Mouse (Mus musculus): ENCODE data around the gene Mvk.
A peak's percentile ranks its signal among the peaks of the same experiment; 100 is the strongest.

The Mvk gene

DNA sequence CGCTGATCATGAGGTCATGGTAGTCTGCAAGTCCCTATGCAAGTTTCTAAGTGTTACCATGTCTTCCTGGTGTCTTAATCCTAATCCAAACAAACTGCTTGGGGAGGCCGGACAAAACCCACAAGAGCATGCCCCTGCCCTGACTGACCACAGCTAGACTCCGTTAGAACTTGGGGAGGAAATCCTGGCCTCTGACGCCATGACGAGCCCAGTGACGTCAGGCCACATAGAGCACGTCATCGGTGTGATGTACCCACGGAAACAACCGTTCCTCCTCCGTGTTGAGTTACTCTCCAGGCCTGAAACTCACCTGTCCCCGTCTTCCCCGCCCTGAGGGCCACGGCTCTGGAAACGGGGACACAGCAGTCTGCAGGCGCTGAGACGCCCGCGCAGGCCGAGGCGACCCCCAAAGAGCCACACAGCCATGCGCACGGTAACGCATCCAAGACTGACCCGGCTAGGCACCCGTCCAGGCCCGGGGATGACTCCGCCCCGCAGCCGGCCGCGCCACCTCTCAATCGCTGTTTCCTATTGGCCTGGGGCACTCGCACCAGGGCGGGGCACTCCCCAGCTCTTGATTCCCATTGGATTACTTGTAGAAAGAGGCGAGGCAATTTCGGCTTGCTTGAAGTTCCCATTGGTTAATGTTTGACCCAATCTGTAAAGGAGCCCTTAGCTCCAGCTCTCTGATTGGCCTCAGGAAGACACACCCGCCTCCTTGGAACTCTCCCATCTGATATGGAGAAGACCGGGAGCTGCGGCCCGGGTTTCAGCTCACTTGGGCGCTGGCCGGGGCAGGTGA is at the start of gene Mvk, which contains the start of gene Mmab:
Gene Mvk, plus strand, starts transcription at position 704 of the 802 bp plus-strand sequence.
Gene Mmab, minus strand, starts transcription at position 495 of the 802 bp plus-strand sequence.
- DNase-seq (ENCODE audit: low spot score): peak; percentile 98

DNA sequence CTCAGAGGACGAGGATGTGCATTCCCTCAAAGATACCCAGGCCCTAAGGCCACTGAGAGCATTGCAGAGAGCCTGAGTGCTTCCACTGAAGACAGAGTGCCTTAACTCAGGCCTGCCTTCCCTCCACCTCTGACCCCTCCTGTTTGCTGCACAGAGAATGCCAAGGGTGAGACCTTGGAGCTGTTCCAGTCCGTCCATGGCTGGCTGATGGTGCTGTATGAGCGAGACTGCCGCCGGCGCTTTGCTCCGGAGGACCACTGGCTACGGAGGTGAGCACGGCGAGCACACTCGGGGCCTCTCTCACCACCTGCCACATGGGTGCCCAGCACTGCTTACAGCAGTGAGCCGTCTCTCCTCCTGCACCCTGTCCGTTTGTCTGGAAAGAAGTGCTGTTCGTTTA is 37.5 kb upstream of the Mvk start:
- DNase-seq (ENCODE audit: low spot score): no peak

GRCm38 (mm10) chr5:114407269-114407668 is 36.8 kb upstream of the Mvk start:
- DNase-seq (ENCODE audit: low spot score): no peak

DNA sequence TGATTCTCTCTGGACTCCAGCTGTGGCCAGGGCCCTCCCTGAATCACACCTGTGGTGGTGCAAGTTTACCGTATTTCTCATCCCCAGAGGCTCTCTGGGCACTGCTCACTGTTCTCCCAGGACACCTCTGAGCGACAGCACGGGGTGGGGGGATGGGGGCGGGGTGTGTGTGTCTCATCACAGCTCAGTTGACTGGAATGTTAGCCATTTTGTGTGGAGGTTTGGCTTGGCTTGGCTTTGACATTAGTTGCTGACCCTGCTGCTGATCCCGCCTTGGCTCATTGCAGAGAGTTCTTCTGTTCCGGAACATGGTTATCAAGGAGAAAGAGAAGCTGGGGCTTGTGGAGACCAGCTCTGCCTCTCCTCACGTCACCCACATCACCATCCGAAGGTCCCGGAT is 36.3 kb upstream of the Mvk start:
- no peak for DNase-seq (ENCODE audit: low spot score)

DNA sequence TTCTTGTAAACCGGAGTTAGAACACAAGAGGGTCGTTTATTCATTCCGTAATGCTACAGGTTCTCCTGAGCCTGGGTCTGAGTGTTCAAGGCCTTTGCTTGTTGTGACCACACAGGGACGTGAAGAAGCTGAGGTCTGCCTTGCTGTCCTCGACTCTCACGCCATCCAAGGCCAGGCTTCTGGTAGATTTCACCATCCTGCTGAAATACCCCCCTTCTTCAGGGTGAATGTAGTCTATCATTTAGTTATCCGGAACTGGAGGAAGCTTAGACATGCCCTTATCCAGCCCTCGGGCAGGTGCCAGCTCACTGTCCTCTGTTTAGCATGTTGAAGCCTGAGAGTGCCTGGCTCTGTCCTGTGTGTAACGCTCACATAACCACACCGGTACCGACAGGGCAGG is 35.2 kb upstream of the Mvk start:
- no peak for DNase-seq (ENCODE audit: low spot score)

- DNase-seq (ENCODE audit: low spot score): no peak
These were observed 33.6 kb upstream of the Mvk start for GRCm38 (mm10) chr5:114410429-114410828.

GRCm38 (mm10) chr5:114412361-114412998 is 31.6 kb upstream of the Mvk start:
- no peak for DNase-seq (ENCODE audit: low spot score)

GRCm38 (mm10) chr5:114413067-114413735 is 30.9 kb upstream of the Mvk start:
- no peak for DNase-seq (ENCODE audit: low spot score)

- no peak for DNase-seq (ENCODE audit: low spot score)
These were observed 28.5 kb upstream of the Mvk start for GRCm38 (mm10) chr5:114415606-114416005.

DNA sequence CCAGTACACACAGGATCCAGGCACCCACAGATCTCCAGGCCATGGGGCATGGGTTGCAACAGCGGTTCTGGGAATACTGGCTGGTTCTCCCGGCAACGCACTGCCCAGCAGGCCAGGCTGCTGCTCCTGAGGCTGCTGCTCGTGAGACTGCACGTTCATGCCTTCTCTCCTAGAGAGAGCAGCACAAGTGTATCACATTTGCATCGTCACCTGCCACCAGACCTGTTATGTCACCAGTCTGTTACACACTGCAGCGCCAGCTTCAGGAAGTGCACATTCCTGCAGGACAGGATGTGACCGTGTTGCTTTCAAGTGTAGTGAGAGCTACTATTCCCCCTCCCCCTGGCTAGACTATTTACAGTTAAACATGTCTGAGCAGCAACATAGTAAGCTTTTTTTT is 27.2 kb upstream of the Mvk start:
- no peak for DNase-seq (ENCODE audit: low spot score)

DNA sequence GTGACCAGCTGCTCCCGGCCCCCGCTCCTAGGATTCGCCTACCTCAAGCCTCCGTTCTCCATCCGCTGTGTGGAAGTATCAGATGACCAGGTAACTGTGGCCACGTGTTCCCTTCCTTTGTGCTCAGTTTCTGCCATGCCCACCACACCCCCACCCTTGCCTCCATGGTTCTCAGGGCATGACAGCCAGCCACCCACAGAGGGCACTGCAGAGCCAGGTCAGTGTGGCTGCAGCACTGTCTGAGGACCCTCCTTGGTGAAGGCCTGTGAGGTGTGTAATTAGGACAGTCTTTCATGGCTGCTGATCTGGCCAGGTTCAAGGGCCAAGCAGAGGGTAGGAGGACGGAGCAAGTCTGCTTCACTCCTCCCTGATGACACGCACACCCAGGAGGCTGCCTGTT is 25.5 kb upstream of the Mvk start:
- DNase-seq (ENCODE audit: low spot score): no peak

- no peak for DNase-seq (ENCODE audit: low spot score)
These were observed 22.3 kb upstream of the Mvk start for GRCm38 (mm10) chr5:114421561-114422298.

DNA sequence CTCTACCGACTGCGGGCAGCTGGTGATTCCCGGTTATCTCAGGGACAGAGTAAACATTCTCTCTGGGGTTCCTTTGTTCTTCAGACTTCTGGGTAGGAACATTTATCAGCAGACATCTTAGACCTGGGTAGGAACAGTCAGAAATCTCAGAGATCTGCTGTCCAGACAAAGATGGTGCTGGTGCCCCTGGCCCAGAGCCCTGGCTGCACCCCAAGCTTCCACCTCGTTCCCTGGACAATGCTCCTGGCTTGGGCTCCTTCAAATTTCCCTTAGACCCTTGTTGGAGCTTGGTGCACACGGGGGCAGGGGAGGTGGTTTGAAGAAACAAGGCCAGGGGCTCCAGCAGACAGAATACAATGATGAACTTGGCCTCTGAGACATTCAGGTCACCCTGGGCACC is 21.5 kb upstream of the Mvk start:
- no peak for DNase-seq (ENCODE audit: low spot score)

DNA sequence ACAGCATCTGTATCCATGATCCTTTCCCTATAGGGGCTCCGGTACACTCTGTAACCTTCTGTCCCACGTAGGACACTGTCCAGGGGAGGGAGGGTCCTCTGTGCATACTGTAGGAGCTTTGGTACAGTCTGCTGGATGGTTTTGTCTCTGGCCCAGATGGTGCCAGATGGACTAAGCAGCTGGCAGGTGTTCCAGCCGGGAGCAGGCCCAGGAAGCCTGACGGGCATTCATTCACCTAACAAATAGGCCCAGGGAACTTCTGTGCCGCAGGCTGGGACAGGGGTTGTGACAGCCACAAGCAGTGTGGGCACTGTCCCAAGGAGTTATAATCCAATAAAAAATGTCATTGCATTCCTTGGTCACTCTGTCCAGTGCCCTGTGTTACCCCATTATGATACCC is 20.1 kb upstream of the Mvk start:
- DNase-seq (ENCODE audit: low spot score): no peak

DNA sequence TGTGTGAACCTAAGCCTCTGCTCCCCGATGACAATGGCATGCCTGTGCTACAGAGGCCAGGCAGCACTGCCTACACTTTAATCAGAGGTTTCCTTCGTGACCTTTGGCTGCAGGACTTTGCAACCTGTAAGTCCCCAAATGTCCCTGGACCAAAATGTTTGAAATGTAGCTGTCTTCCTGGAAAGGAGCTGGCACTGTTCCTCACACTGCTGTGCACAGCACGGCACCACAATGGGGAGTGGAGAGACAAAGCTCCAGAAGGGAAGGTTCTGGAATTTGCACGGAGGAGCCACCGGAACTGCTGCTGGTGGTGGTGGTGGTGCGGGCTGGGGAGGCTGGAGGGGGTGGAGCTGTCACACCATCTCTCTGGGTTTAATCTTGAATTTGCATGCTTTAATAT is 17.3 kb upstream of the Mvk start:
- no peak for DNase-seq (ENCODE audit: low spot score)

DNA sequence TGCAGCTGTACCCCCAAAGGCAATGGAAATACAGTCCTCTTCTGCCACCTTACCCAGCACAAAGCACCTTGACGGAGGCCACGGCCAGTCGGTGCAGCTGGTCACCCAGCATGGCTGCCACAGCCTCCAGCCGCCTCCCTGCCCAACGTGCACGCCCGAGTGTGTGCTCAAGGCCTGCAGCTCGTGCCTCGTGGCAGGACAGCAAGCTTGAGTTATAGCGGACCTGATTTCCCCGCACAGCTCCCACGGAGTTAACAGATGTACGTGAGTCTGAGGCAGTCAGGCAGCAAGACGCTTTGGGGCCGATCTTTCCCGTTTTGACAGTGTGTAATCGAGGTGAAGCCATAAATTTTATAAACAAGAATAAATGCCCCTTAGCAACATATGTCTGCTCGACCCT is 15.4 kb upstream of the Mvk start:
- DNase-seq (ENCODE audit: low spot score): no peak

GRCm38 (mm10) chr5:114429781-114430180 is 14.3 kb upstream of the Mvk start:
- no peak for DNase-seq (ENCODE audit: low spot score)

DNA sequence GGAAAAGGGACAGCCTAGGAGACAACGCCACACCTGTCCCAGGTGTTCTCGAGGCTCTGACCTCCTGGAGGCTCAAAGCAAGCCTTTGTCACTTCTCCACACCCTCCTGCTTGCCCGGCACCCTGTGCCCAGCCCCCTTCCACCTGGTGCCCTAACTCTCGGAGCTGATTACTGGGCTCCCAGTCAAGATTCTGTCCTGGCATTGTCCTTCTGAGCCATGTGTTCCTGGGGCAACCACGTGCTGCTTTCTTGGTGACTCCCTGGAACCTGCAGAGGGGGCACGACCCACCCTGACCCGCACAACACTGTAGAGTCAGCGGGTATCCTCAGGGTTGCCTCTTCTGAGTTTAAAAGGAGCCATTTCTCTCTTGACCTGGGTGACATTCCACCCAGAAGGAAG is 9.7 kb upstream of the Mvk start:
- no peak for DNase-seq (ENCODE audit: low spot score)

- DNase-seq (ENCODE audit: low spot score): no peak
These were observed 8.5 kb upstream of the Mvk start for GRCm38 (mm10) chr5:114435588-114435987.

GRCm38 (mm10) chr5:114444368-114444692 is 261 bp downstream of the Mvk start:
- no peak for DNase-seq (ENCODE audit: low spot score)

- no peak for DNase-seq (ENCODE audit: low spot score)
These were observed 4.9 kb downstream of the Mvk start for GRCm38 (mm10) chr5:114449011-114449410.

DNA sequence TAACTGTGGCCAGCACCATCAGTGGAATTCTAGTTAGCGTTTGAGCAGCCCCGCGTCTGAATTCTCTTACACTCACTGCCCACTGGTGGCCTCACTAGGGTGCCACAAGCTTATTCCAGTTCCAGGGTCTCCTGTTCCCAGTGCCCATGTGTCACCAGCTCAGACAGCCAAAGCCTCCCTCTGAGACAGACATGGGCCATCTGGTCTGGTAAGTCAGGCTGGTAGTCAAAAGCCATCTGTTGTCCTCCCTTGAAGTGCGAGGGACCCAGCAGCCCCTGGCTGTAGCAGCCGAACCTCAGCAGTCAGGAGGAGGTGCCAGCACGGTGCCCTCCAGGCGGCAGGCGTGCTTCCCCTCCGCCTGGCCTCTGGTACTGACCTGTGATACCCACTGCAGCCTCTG is 12.2 kb downstream of the Mvk start:
- no peak for DNase-seq (ENCODE audit: low spot score)

Measured in ovary, postnatal 10 days (tissue).